Mouse (Mus musculus) limb, embryonic 14.5 days (tissue): ENCODE results near the gene Vamp9. TPM values are rescaled to one million over a fixed set of nuclear protein-coding genes. Genes with fewer than 3 reads are reported as not detected.

ENCODE experiments used
- ATAC-seq: fragments of 200-750 bp; cut with Nextera tagmentation; 2 replicates; pipeline ENCODE4 v1.8.0; 2017; ENCODE audit warnings: low read depth, moderate number of reproducible peaks, moderate TSS enrichment; ENCODE audit not compliant: low FRiP score
- DNase-seq: peaks from one replicate; pipeline ENCODE4 v3.0.0-alpha.2; 2015; ENCODE audit warnings: low spot score
- H3K27ac ChIP-seq: fragments of 300-500 bp; sonication (generic); replicated peaks from 2 replicates; pipeline ENCODE4 v1.5.1; 2014; ENCODE audit warnings: low read depth, mild to moderate bottlenecking, low read length, moderate library complexity, mixed read lengths
- H3K27me3 ChIP-seq: fragments of 300-500 bp; sonication (generic); 2 replicates; pipeline ENCODE4 v1.6.1; 2014; ENCODE audit warnings: low read length, mixed read lengths; ENCODE audit not compliant: control insufficient read depth, insufficient read depth
- H3K36me3 ChIP-seq: fragments of 300-500 bp; sonication (generic); 2 replicates; pipeline ENCODE4 v1.6.1; 2014; ENCODE audit warnings: mild to moderate bottlenecking, low read length, moderate library complexity, mixed read lengths; ENCODE audit not compliant: control insufficient read depth, insufficient read depth
- H3K4me1 ChIP-seq: fragments of 300-500 bp; sonication (generic); 2 replicates; pipeline ENCODE4 v1.6.1; 2014; ENCODE audit warnings: antibody characterized with exemption, low read length, mixed read lengths; ENCODE audit not compliant: control insufficient read depth, insufficient read depth
- H3K4me2 ChIP-seq: fragments of 300-500 bp; sonication (generic); replicated peaks from 2 replicates; pipeline ENCODE4 v1.6.1; 2014; ENCODE audit warnings: low read depth, mild to moderate bottlenecking, low read length, moderate library complexity; ENCODE audit not compliant: severe bottlenecking
- H3K4me3 ChIP-seq: fragments of 300-500 bp; sonication (generic); replicated peaks from 2 replicates; pipeline ENCODE4 v1.5.1; 2014; ENCODE audit warnings: low read length
- H3K9ac ChIP-seq: fragments of 300-500 bp; sonication (generic); 2 replicates; pipeline ENCODE4 v1.6.1; 2014; ENCODE audit warnings: mild to moderate bottlenecking, low read depth, low read length, moderate library complexity; ENCODE audit not compliant: severe bottlenecking
- H3K9me3 ChIP-seq: fragments of 300-500 bp; sonication (generic); 2 replicates; pipeline ENCODE4 v1.6.1; 2016; ENCODE audit warnings: low read length; ENCODE audit not compliant: control insufficient read depth
- POLR2A ChIP-seq: fragments of 200-500 bp; IDR thresholded peaks from 2 replicates; pipeline ENCODE4 v1.8.0; 2012; ENCODE audit warnings: inconsistent platforms, mild to moderate bottlenecking, moderate library complexity, borderline replicate concordance; ENCODE audit not compliant: insufficient read depth, insufficient read length; ENCODE audit errors: extremely low read depth
- WGBS: fragments of 180-500 bp; shearing (Covaris S2); extraction: QIAGEN DNeasy Blood & Tissue Kit; methylation state at CpG from one replicate; pipeline ENCODE4 v1.1.7; 2014; 5-methylcytosine and 5-hydroxymethylcytosine counted together
- polyA plus RNA-seq, 2 experiments: library from polyadenylated mRNA; depleted of rRNA in 1 of 2; stranded (reverse) in 1 of 2; unstranded in 1 of 2; fragments of >200 nt; fragmentation: Nextera tagmentation in 1 of 2; extraction: Ambion mirVana in 1 of 2; gene quantifications; 2 replicates each; pipeline versions ENCODE4 v1.2.1 to v1.2.3; 2012 to 2014

Vamp9 gene
- polyA plus RNA-seq, 2 experiments = 0.10 TPM; not detected in 1

GRCm38 (mm10) chr5:99959236-99959936 lies 53.3 kb downstream of the Vamp9 start:
- TF ChIP-seq POLR2A = no peak
- no peaks in the 10 kb centered on the region for H3K27me3 ChIP-seq
- H3K4me1 ChIP-seq = no peaks in the 10 kb centered on the region
- 91% methylated on average over 2 of the region's 2 CpGs for WGBS
- no peak overlapping the region for H3K27ac ChIP-seq
- no peak overlapping the region for H3K4me2 ChIP-seq
- ATAC-seq (no peak), DNase-seq (no peak)
- H3K36me3 ChIP-seq = peaks cover 62% of the 10 kb centered on the region
- no peak overlapping the region for H3K4me3 ChIP-seq
- H3K9me3 ChIP-seq = no peaks in the 10 kb centered on the region
- H3K9ac ChIP-seq = no peak overlapping the region

DNA sequence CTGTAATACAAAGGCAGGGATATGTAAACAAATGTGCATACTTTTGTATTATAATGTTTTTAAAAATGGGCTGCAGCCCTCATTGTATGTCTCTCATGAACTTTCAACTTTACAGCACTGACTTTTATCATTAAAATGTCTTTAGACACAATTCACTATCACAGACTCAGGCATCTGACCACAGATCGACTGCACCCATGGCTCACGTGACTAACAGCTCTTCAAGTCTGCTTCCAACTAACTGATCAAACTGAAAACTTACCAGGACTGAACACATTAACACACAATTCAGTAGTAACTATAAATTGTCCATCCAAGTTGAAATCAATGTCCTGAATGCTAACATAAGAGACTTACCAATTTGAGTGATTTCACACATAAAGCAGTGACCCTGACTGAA lies 53.9 kb downstream of the Vamp9 start:
- Histone ChIP-seq H3K27me3 (no peaks in the 10 kb centered on the region), H3K36me3 (peaks cover 66% of the 10 kb centered on the region), H3K4me1 (no peaks in the 10 kb centered on the region), H3K9me3 (no peaks in the 10 kb centered on the region), H3K4me2 (no peak overlapping the region), H3K27ac (no peak overlapping the region), H3K4me3 (no peak overlapping the region), H3K9ac (no peak overlapping the region)
- ATAC-seq (no peak), DNase-seq (no peak)
- no peak for TF ChIP-seq POLR2A
- 88% methylated on average over 2 of the region's 2 CpGs for WGBS

DNA sequence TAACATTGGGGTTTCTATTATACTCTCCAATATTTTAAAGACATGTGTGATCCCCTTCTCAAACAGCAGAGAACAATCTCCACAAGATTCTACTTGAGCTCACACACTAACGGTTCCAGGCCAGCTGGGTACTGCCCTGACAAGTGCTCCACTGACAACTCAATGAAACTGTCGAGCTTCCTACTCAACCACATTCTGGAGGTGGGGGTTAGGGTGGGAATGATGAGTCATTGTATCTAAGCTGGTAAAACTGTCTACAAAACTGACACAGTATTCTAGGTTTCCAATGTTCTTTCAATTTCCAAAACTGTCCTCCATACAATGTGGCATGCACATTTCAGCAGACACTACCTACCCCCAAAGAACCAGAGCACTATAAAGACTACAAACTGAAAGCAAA lies 67.9 kb downstream of the Vamp9 start:
- Histone ChIP-seq H3K36me3 (peaks cover 30% of the 10 kb centered on the region), H3K27me3 (no peaks in the 10 kb centered on the region), H3K9me3 (no peaks in the 10 kb centered on the region), H3K4me3 (no peak overlapping the region), H3K4me2 (no peak overlapping the region; the same call in 1 of the 2 replicates), H3K4me1 (peaks cover 17% of the 10 kb centered on the region), H3K9ac (no peak overlapping the region), H3K27ac (no peak overlapping the region)
- DNase-seq = no peak
- ATAC-seq = no peak
- WGBS = 45% methylated on average over 2 of the region's 2 CpGs
- TF ChIP-seq POLR2A = no peak

- Histone ChIP-seq H3K4me2 (peak overlapping the region; percentile 72), H3K9me3 (no peaks in the 10 kb centered on the region), H3K4me3 (peak overlapping the region; percentile 96), H3K27ac (no peak overlapping the region), H3K36me3 (peaks cover 22% of the 10 kb centered on the region), H3K27me3 (no peaks in the 10 kb centered on the region), H3K9ac (no peak overlapping the region), H3K4me1 (peaks cover 19% of the 10 kb centered on the region)
- ATAC-seq (no peak), DNase-seq (no peak)
- TF ChIP-seq POLR2A = no peak
- 63% methylated on average over 4 of the region's 4 CpGs for WGBS
Observed at GRCm38 (mm10) chr5:99975061-99975460, 69.0 kb downstream of the Vamp9 start.

DNA sequence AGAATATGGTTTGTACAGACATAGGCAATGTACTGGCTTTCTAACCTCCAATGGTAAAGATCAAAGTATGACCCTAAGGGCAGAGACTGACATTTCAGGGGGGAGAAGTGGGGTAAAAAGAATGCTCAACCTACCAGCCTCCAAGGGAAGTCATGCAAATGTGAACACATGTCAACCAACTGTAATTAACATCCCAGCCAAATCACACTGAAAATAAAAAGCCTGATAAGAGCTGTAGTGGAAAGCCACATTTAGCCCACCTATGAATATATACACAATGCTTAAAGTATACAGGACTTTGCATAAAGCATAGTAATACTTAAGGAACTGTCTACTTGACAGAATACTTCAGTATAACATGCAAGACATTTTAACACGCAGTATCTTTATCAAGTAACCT lies 69.7 kb downstream of the Vamp9 start:
- Histone ChIP-seq H3K4me1 (peaks cover 19% of the 10 kb centered on the region), H3K4me3 (peak overlapping the region; percentile 96), H3K9ac (no peak overlapping the region), H3K27me3 (no peaks in the 10 kb centered on the region), H3K27ac (no peak overlapping the region), H3K9me3 (no peaks in the 10 kb centered on the region), H3K36me3 (peaks cover 18% of the 10 kb centered on the region), H3K4me2 (peak overlapping the region; percentile 72)
- ATAC-seq (no peak), DNase-seq (no peak)
- WGBS = 52% methylated on average over 1 of the region's 1 CpGs
- TF ChIP-seq POLR2A = no peak
